Comparison of ENCODE assay signal across 9 mouse cellular contexts in the genomic region with DNA sequence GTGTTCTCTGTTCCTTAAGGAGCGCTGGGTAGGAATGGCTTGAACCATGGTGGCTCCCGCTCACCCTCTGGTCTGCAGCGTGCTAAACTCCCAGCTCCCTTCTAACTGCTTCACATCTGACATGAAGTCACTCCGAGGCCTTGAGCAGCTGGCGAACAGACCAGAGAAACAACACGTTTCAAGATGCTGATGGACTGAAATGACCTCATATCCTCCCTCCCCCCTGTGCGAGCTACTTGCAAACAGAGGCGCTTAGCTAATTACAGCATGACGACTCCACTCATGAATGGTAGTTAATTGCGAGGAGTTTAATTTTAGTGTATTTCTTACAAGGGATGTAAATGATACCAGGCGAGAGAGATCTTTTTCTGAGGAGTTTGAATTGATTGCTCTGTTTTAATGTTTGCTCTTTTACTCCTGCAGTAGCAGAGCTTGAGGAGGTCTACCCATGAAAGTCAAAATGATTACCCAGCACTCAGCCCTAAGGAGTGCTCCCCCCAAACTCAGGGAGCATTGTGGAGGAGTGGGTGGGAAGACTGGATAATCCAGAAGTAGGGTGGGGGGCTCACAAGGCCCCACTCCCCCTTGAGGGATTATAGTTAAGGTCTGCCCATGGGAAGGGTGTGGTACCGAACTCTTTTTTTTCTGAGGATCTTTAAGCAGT.
DNase-seq lines count a peak whose midpoint lies in the region; ATAC-seq and TF ChIP-seq lines count a peak whose summit lies in the region.
"Had no signal": no experiment of that assay in that cellular context is flagged by ENCODE, and none has a peak within 500 bp of the region (broad histone marks: within the 10 kb centered on the region; RNA-seq: fewer than 3 reads in every experiment).

No protein-coding gene starts in this region.

- TF ChIP-seq EP300 in liver, postnatal 0 days (IDR thresholded peaks at IDR 0.05; ENCODE audit: low read depth), result no peak

- no peak overlapping the region for H3K4me3 ChIP-seq in liver, adult 2 months (ENCODE audit: insufficient read depth, low read depth, low read length)
- H3K4me3 ChIP-seq in liver, postnatal 0 days (ENCODE audit: low read depth, low read length), result no peak overlapping the region
- H3K4me3 ChIP-seq in forebrain, embryonic 13.5 days, result no peak overlapping the region
- H3K4me3 ChIP-seq: midbrain, embryonic 12.5 days had no signal

- H3K4me2 ChIP-seq in liver, postnatal 0 days (ENCODE audit: low read depth, low read length), result no peak overlapping the region
- H3K4me2 ChIP-seq in forebrain, embryonic 13.5 days, result no peak overlapping the region
- H3K4me2 ChIP-seq: midbrain, embryonic 12.5 days had no signal

- H3K9ac ChIP-seq in liver, adult 2 months (ENCODE audit: low read depth, low read length), result no peak overlapping the region
- H3K9ac ChIP-seq in liver, postnatal 0 days (replicated peaks), result no peak overlapping the region
- no peak overlapping the region for H3K9ac ChIP-seq in forebrain, embryonic 13.5 days
- H3K9ac ChIP-seq: midbrain, embryonic 12.5 days had no signal

- no peaks in the 10 kb centered on the region for H3K36me3 ChIP-seq in liver, adult 2 months (ENCODE audit: control insufficient read depth, insufficient read depth, low read length)
- H3K36me3 ChIP-seq in liver, postnatal 0 days (replicated peaks; ENCODE audit: insufficient read depth, low read length), result no peaks in the 10 kb centered on the region
- H3K36me3 ChIP-seq in forebrain, embryonic 13.5 days (ENCODE audit: poor library complexity, severe bottlenecking), result peaks cover 48% of the 10 kb centered on the region

- H3K79me2 ChIP-seq in liver, adult 2 months (ENCODE audit: control insufficient read depth, insufficient read depth, low read length), result no peaks in the 10 kb centered on the region

- WGBS in liver, adult 2 months, result 78% methylated on average over 12 of the region's 12 CpGs
- WGBS in liver, postnatal 0 days (ENCODE audit: insufficient replicate concordance), result 75% methylated on average over 12 of the region's 12 CpGs
- 51% methylated on average over 12 of the region's 12 CpGs for WGBS in forebrain, embryonic 13.5 days

- no peaks in the 10 kb centered on the region for H3K9me3 ChIP-seq in liver, postnatal 0 days (ENCODE audit: low read length)
- no peaks in the 10 kb centered on the region for H3K9me3 ChIP-seq in forebrain, embryonic 13.5 days (replicated peaks)
- H3K9me3 ChIP-seq: midbrain, embryonic 12.5 days had no signal

- TF ChIP-seq POLR2A in liver, adult 2 months (IDR thresholded peaks at IDR 0.05; ENCODE audit: extremely low read depth, insufficient read depth, low read length), result no peak

- TF ChIP-seq CTCF in liver, adult 2 months (IDR thresholded peaks at IDR 0.05; ENCODE audit: low read depth, low read length), result no peak
- TF ChIP-seq CTCF in liver, postnatal 0 days (IDR thresholded peaks at IDR 0.05; ENCODE audit: low read depth), result no peak

- peak; percentile 75 for ATAC-seq in frontal cortex, adult (ENCODE audit: low TSS enrichment)
- ATAC-seq in liver, postnatal 0 days, result no peak
- ATAC-seq in forebrain, embryonic 13.5 days, result peak; percentile 79
- no peak for ATAC-seq in cerebellum, adult (ENCODE audit: insufficient number of reproducible peaks, low FRiP score, low TSS enrichment)

- no peaks in the 10 kb centered on the region for H3K27me3 ChIP-seq in liver, adult 2 months (ENCODE audit: control insufficient read depth, insufficient read depth, low read length)
- H3K27me3 ChIP-seq in liver, postnatal 0 days (ENCODE audit: insufficient read depth, low read length), result no peaks in the 10 kb centered on the region
- no peaks in the 10 kb centered on the region for H3K27me3 ChIP-seq in forebrain, embryonic 13.5 days
- H3K27me3 ChIP-seq: midbrain, embryonic 12.5 days had no signal

- H3K27ac ChIP-seq in liver, adult 2 months (replicated peaks; ENCODE audit: insufficient read depth, low read depth, low read length), result no peak overlapping the region
- H3K27ac ChIP-seq in liver, postnatal 0 days (ENCODE audit: low read depth), result no peak overlapping the region
- H3K27ac ChIP-seq in forebrain, embryonic 13.5 days, result peak overlapping the region; percentile 79
- H3K27ac ChIP-seq: midbrain, embryonic 12.5 days had no signal

- H3K4me1 ChIP-seq in liver, adult 2 months (ENCODE audit: control insufficient read depth, insufficient read depth, low read length), result no peaks in the 10 kb centered on the region
- H3K4me1 ChIP-seq in liver, postnatal 0 days (ENCODE audit: insufficient read depth), result no peaks in the 10 kb centered on the region
- peaks cover 25% of the 10 kb centered on the region for H3K4me1 ChIP-seq in forebrain, embryonic 13.5 days

- DNase-seq in frontal cortex, postnatal 25 days (ENCODE audit: low spot score in 2 of 2), result no peak
- DNase-seq in liver, adult 2 months (ENCODE audit: extremely low read depth, low read depth, low spot score), result peak; percentile 12
- no peak for DNase-seq in liver, postnatal 0 days
- DNase-seq in heart, postnatal 4 days, result peak; percentile 46
- DNase-seq in urinary bladder, postnatal 36 days (ENCODE audit: low spot score in 2 of 2), result no peak

Comparison
In these comparisons a context has a peak if more than half of its experiments do, and no peak if none do; other contexts are left out.
1. DNase-seq: peak in liver, adult 2 months (single experiment) and heart, postnatal 4 days (single experiment); none in frontal cortex, postnatal 25 days (0 of 2), liver, postnatal 0 days (single experiment) and urinary bladder, postnatal 36 days (0 of 2).
2. ATAC-seq: peak in frontal cortex, adult (single experiment) and forebrain, embryonic 13.5 days (single experiment); none in liver, postnatal 0 days (single experiment) and cerebellum, adult (single experiment).